In genomic region chr2:11288531-11288846, GRCm38 (mm10) we compare ENCODE assay signal across 8 mouse cellular contexts.
DNase-seq lines count a peak whose midpoint lies in the region; ATAC-seq and TF ChIP-seq lines count a peak whose summit lies in the region.

No protein-coding gene starts in this region.

- peak; percentile 76 to 82 for DNase-seq in heart, adult 2 months
- DNase-seq in heart, embryonic 10.5 days (ENCODE audit: low spot score), result no peak
- DNase-seq in gastrocnemius, adult 8-10 months (ENCODE audit: low spot score in 2 of 2), result peak; percentile 55 to 67
- peak; percentile 88 to 92 for DNase-seq in left cerebral cortex, postnatal 25 days (ENCODE audit: low spot score in 2 of 2)
- DNase-seq in spleen, adult 2 months (ENCODE audit: low read depth in 1 of 2, low spot score in 2 of 2), result peak; percentile 42 to 75

- H3K79me2 ChIP-seq in heart, adult 2 months (replicated peaks; ENCODE audit: control insufficient read depth, insufficient read depth, low read length), result no peaks in the 10 kb centered on the region

- H3K4me1 ChIP-seq in heart, adult 2 months (ENCODE audit: control insufficient read depth, insufficient read depth, low read length), result no peaks in the 10 kb centered on the region
- no peaks in the 10 kb centered on the region for H3K4me1 ChIP-seq in heart, embryonic 10.5 days
- H3K4me1 ChIP-seq in cortical plate, adult 2 months (ENCODE audit: control insufficient read depth, insufficient read depth, low read length), result no peaks in the 10 kb centered on the region
- H3K4me1 ChIP-seq in intestine, postnatal 0 days (replicated peaks; ENCODE audit: control insufficient read depth, insufficient read depth, low read length), result no peaks in the 10 kb centered on the region
- no peaks in the 10 kb centered on the region for H3K4me1 ChIP-seq in midbrain, embryonic 16.5 days (ENCODE audit: control insufficient read depth, insufficient read depth, low read length)
- no peaks in the 10 kb centered on the region for H3K4me1 ChIP-seq in spleen, adult 2 months (ENCODE audit: control insufficient read depth, insufficient read depth, insufficient read length)

- H3K36me3 ChIP-seq in heart, adult 2 months (ENCODE audit: control insufficient read depth, insufficient read depth, low read length), result no peaks in the 10 kb centered on the region
- H3K36me3 ChIP-seq in heart, embryonic 10.5 days, result no peaks in the 10 kb centered on the region
- H3K36me3 ChIP-seq in intestine, postnatal 0 days (ENCODE audit: control insufficient read depth, insufficient read depth), result no peaks in the 10 kb centered on the region
- H3K36me3 ChIP-seq in midbrain, embryonic 16.5 days (ENCODE audit: control insufficient read depth, insufficient read depth, low read length), result no peaks in the 10 kb centered on the region
- H3K36me3 ChIP-seq in spleen, adult 2 months (ENCODE audit: control insufficient read depth, insufficient read depth, low read length), result no peaks in the 10 kb centered on the region

- H3K9ac ChIP-seq in heart, adult 2 months (ENCODE audit: low read depth, low read length), result no peak overlapping the region
- no peak overlapping the region for H3K9ac ChIP-seq in intestine, postnatal 0 days (ENCODE audit: low read depth, low read length)
- H3K9ac ChIP-seq in midbrain, embryonic 16.5 days (ENCODE audit: low read depth, low read length), result 0 out of 2 replicates have a peak overlapping the region, but pooled peaks have one; percentile 30

- no peak for TF ChIP-seq POLR2A in heart, adult 2 months (IDR thresholded peaks at IDR 0.05; ENCODE audit: insufficient read depth, low read depth, low read length)
- TF ChIP-seq POLR2A in cortical plate, adult 2 months (IDR thresholded peaks at IDR 0.05; ENCODE audit: extremely low read depth, insufficient read depth, low read length), result no peak
- no peak for TF ChIP-seq POLR2A in spleen, adult 2 months (IDR thresholded peaks at IDR 0.05; ENCODE audit: low read depth, low read length)

- no peak for ATAC-seq in intestine, postnatal 0 days
- ATAC-seq in midbrain, embryonic 16.5 days, result peak; percentile 94

- H3K4me3 ChIP-seq in heart, adult 2 months, result no peak overlapping the region
- H3K4me3 ChIP-seq in heart, embryonic 10.5 days, result no peak overlapping the region
- H3K4me3 ChIP-seq in cortical plate, adult 2 months (ENCODE audit: insufficient read depth, low read length), result no peak overlapping the region
- no peak overlapping the region for H3K4me3 ChIP-seq in intestine, postnatal 0 days (ENCODE audit: low read depth, low read length)
- no peak overlapping the region for H3K4me3 ChIP-seq in midbrain, embryonic 16.5 days (ENCODE audit: low read depth, low read length)
- H3K4me3 ChIP-seq in spleen, adult 2 months (ENCODE audit: extremely low read depth, insufficient read depth, insufficient read length), result no peak overlapping the region

- intact Hi-C loops in heart, adult 2 months (cut with DNase I), result loop anchor here (1.0 to 5.0 kb wide), 2 partner anchors 126 to 175 kb away; no protein-coding TSS in a partner anchor
- intact Hi-C loops in left cerebral cortex, postnatal 25 days (cut with DNase I), result loop anchor here (5.0 kb wide), 2 partner anchors 121 to 176 kb away; no protein-coding TSS in a partner anchor

- H3K9me3 ChIP-seq in heart, embryonic 10.5 days, result no peaks in the 10 kb centered on the region
- no peaks in the 10 kb centered on the region for H3K9me3 ChIP-seq in intestine, postnatal 0 days (ENCODE audit: control insufficient read depth)
- no peaks in the 10 kb centered on the region for H3K9me3 ChIP-seq in midbrain, embryonic 16.5 days (replicated peaks; ENCODE audit: control insufficient read depth, low read length, poor library complexity, severe bottlenecking)

- TF ChIP-seq EP300 in heart, adult 2 months (IDR thresholded peaks at IDR 0.05; ENCODE audit: insufficient read depth, low read depth, low read length), result no peak

- H3K27ac ChIP-seq in heart, adult 2 months, result no peak overlapping the region
- H3K27ac ChIP-seq in heart, embryonic 10.5 days, result no peak overlapping the region
- H3K27ac ChIP-seq in cortical plate, adult 2 months (ENCODE audit: insufficient read depth, low read length), result no peak overlapping the region
- no peak overlapping the region for H3K27ac ChIP-seq in intestine, postnatal 0 days (ENCODE audit: low read depth, low read length)
- no peak overlapping the region for H3K27ac ChIP-seq in midbrain, embryonic 16.5 days (ENCODE audit: low read length)
- no peak overlapping the region for H3K27ac ChIP-seq in spleen, adult 2 months (ENCODE audit: insufficient read depth, low read length)

- no peaks in the 10 kb centered on the region for H3K27me3 ChIP-seq in heart, adult 2 months (ENCODE audit: control insufficient read depth, insufficient read depth, low read length)
- no peaks in the 10 kb centered on the region for H3K27me3 ChIP-seq in heart, embryonic 10.5 days (ENCODE audit: insufficient read depth, poor library complexity, severe bottlenecking)
- H3K27me3 ChIP-seq in intestine, postnatal 0 days (replicated peaks; ENCODE audit: control insufficient read depth, insufficient read depth, low read length), result no peaks in the 10 kb centered on the region
- H3K27me3 ChIP-seq in midbrain, embryonic 16.5 days (ENCODE audit: control insufficient read depth, insufficient read depth, low read depth, low read length), result no peaks in the 10 kb centered on the region
- H3K27me3 ChIP-seq in spleen, adult 2 months (ENCODE audit: control insufficient read depth, insufficient read depth, low read length), result no peaks in the 10 kb centered on the region

- WGBS in heart, adult 2 months, result 5% methylated on average over 7 of the region's 7 CpGs
- 9% methylated on average over 7 of the region's 7 CpGs for WGBS in heart, embryonic 10.5 days
- 5% methylated on average over 7 of the region's 7 CpGs for WGBS in intestine, postnatal 0 days
- 5% methylated on average over 7 of the region's 7 CpGs for WGBS in midbrain, embryonic 16.5 days
- 4% methylated on average over 7 of the region's 7 CpGs for WGBS in spleen, adult 2 months

- peak overlapping the region; percentile 39 for H3K4me2 ChIP-seq in intestine, postnatal 0 days (replicated peaks; ENCODE audit: low read depth)
- peak overlapping the region; percentile 27 for H3K4me2 ChIP-seq in midbrain, embryonic 16.5 days (ENCODE audit: low read length)

- no peak; the same call in 1 of the 2 replicates for TF ChIP-seq CTCF in heart, adult 2 months (IDR thresholded peaks at IDR 0.05)
- peak; percentile 91 for TF ChIP-seq CTCF in cortical plate, adult 2 months (IDR thresholded peaks at IDR 0.05; ENCODE audit: extremely low read depth, insufficient read depth, low read length)
- peak; percentile 95 for TF ChIP-seq CTCF in intestine, postnatal 0 days (IDR thresholded peaks at IDR 0.05; ENCODE audit: low read depth)
- peak; percentile 95 for TF ChIP-seq CTCF in spleen, adult 2 months (IDR thresholded peaks at IDR 0.05; ENCODE audit: extremely low read depth, insufficient read depth, insufficient read length, insufficient replicate concordance)
